Mouse (Mus musculus) forebrain, embryonic 12.5 days (tissue): ENCODE measurements around the gene Slc16a5. TPM values are rescaled to one million over a fixed set of nuclear protein-coding genes. Genes with fewer than 3 reads are reported as not detected.

ENCODE experiments used
- microRNA-seq: library from miRNA; unstranded; fragments of <30 nt; microRNA quantifications from one replicate; pipeline ENCODE4, GENCODE M21; 2017
- polyA plus RNA-seq: library from polyadenylated mRNA; unstranded; fragments of >200 nt; fragmentation: Nextera tagmentation; extraction: Ambion mirVana; gene quantifications from 2 replicates; pipeline ENCODE4 v1.2.1, GENCODE M21; 2016

Slc16a5 gene
- polyA plus RNA-seq, 1 experiment from 2014 or later: not detected

Small RNA genes lying within 50 kb of the gene (microRNA-seq; reads per million reads assigned to microRNA genes)
- gene Mir3968: not detected

Other genes with a start within 250 kb of the Slc16a5 start
- 0.08 TPM in 1 of 2 replicates, not detected in the other for gene Grin2c, start 195.2 kb upstream of the Slc16a5 start, polyA plus RNA-seq
- 16.9 and 17.4 TPM in 2 replicates for gene Fdxr, start 185.4 kb upstream of the Slc16a5 start, polyA plus RNA-seq
- gene Fads6, start 164.8 kb upstream of the Slc16a5 start, polyA plus RNA-seq: 0.26 and 0.37 TPM in 2 replicates
- gene Otop2, start 155.3 kb upstream of the Slc16a5 start, polyA plus RNA-seq: not detected in 2 replicates
- gene Ush1g, start 140.4 kb upstream of the Slc16a5 start, polyA plus RNA-seq: not detected in 2 replicates
- not detected in 2 replicates for gene Otop3, start 127.7 kb upstream of the Slc16a5 start, polyA plus RNA-seq
- gene Hid1, start 94.7 kb upstream of the Slc16a5 start, polyA plus RNA-seq: 33.7 and 36.4 TPM in 2 replicates
- 28.3 and 29.6 TPM in 2 replicates for gene Cdr2l, start 80.6 kb upstream of the Slc16a5 start, polyA plus RNA-seq
- gene Mrpl58, start 58.7 kb upstream of the Slc16a5 start, polyA plus RNA-seq: 222 and 232 TPM in 2 replicates
- gene Atp5h, start 42.5 kb upstream of the Slc16a5 start, polyA plus RNA-seq: 843 and 857 TPM in 2 replicates
- 23.9 and 29.8 TPM in 2 replicates for gene Kctd2, start 42.3 kb upstream of the Slc16a5 start, polyA plus RNA-seq
- gene Trim80, start 21.9 kb upstream of the Slc16a5 start, polyA plus RNA-seq: not detected in 2 replicates
- 10.9 and 11.0 TPM in 2 replicates for gene Armc7, start 13.2 kb downstream of the Slc16a5 start, polyA plus RNA-seq
- gene Nt5c, start 29.4 kb downstream of the Slc16a5 start, polyA plus RNA-seq: 72.0 and 80.3 TPM in 2 replicates
- 1,151 and 1,196 TPM in 2 replicates for gene Jpt1, start 51.9 kb downstream of the Slc16a5 start, polyA plus RNA-seq
- gene Sumo2, start 73.8 kb downstream of the Slc16a5 start, polyA plus RNA-seq: 1,429 and 1,474 TPM in 2 replicates
- 194 and 199 TPM in 2 replicates for gene Nup85, start 102.0 kb downstream of the Slc16a5 start, polyA plus RNA-seq
- gene Mrps7, start 141.5 kb downstream of the Slc16a5 start, polyA plus RNA-seq: 87.4 and 89.5 TPM in 2 replicates
- 32.3 and 35.1 TPM in 2 replicates for gene Gga3, start 141.6 kb downstream of the Slc16a5 start, polyA plus RNA-seq
- gene Mif4gd, start 150.5 kb downstream of the Slc16a5 start, polyA plus RNA-seq: 15.2 and 16.5 TPM in 2 replicates
- 28.4 and 29.7 TPM in 2 replicates for gene Slc25a19, start 165.8 kb downstream of the Slc16a5 start, polyA plus RNA-seq
- 124 and 137 TPM in 2 replicates for gene Grb2, start 246.1 kb downstream of the Slc16a5 start, polyA plus RNA-seq